Mouse (Mus musculus) MEL (cell line): ENCODE measurements at regions not wholly inside any gene's neighbourhood (a gene's known extent, or its start where the extent isn't known, plus 50 kb on each side); places are given as distances from the start of the nearest gene placed in this dataset.

ENCODE experiments used
- CHD2 ChIP-seq: IDR thresholded peaks from 2 replicates; pipeline ENCODE4 v1.6.1; 2011; ENCODE audit warnings: low read length, improper control_type of control experiment
- CTCF ChIP-seq, 3 experiments: IDR thresholded peaks in 2 of 3; conservative IDR thresholded peaks in 1 of 3; 2 replicates each; pipeline ENCODE4 v1.5.1; 2011 to 2012; ENCODE audit warnings: low read length in 3 of 3, low read depth in 2 of 3, mild to moderate bottlenecking in 2 of 3, improper control_type of control experiment in 1 of 3, inconsistent platforms in 1 of 3, mixed read lengths in 1 of 3, moderate library complexity in 1 of 3; ENCODE audit not compliant: control insufficient read depth in 1 of 3, insufficient read depth in 1 of 3, poor library complexity in 1 of 3, severe bottlenecking in 1 of 3
- E2F4 ChIP-seq: IDR thresholded peaks from 2 replicates; pipeline ENCODE4 v1.6.1; 2011; ENCODE audit warnings: low read depth, low read length, improper control_type of control experiment, borderline replicate concordance
- EP300 ChIP-seq, 2 experiments: IDR thresholded peaks; 2 replicates each; pipeline ENCODE4 v1.6.1; 2011; ENCODE audit warnings: improper control_type of control experiment in 2 of 2, low read length in 2 of 2, low read depth in 1 of 2, mild to moderate bottlenecking in 1 of 2
- HCFC1 ChIP-seq: IDR thresholded peaks from 2 replicates; pipeline ENCODE4 v1.6.1; 2012; ENCODE audit warnings: low read depth, mild to moderate bottlenecking, inconsistent platforms, low read length, improper control_type of control experiment, moderate library complexity
- NRF1 ChIP-seq: IDR thresholded peaks from 2 replicates; pipeline ENCODE4 v1.6.1; 2014; ENCODE audit warnings: low read depth, mild to moderate bottlenecking, inconsistent platforms, low read length, improper control_type of control experiment, moderate library complexity; ENCODE audit not compliant: poor library complexity, insufficient read depth, severe bottlenecking
- SIN3A ChIP-seq: IDR thresholded peaks from 2 replicates; pipeline ENCODE4 v1.6.1; 2012; ENCODE audit warnings: low read length, improper control_type of control experiment, inconsistent platforms
- USF2 ChIP-seq, 2 experiments: IDR thresholded peaks; 2 replicates each; pipeline ENCODE4 v1.6.1; 2011 to 2012; ENCODE audit warnings: improper control_type of control experiment in 2 of 2, low read length in 2 of 2, borderline replicate concordance in 1 of 2, inconsistent platforms in 1 of 2, low read depth in 1 of 2, mild to moderate bottlenecking in 1 of 2; ENCODE audit not compliant: insufficient read depth in 1 of 2
- ZC3H11A ChIP-seq: IDR thresholded peaks from 2 replicates; pipeline ENCODE4 v1.6.1; 2012; ENCODE audit warnings: low read depth, mild to moderate bottlenecking, inconsistent platforms, low read length, improper control_type of control experiment

GRCm38 (mm10) chr2:166489041-166489872 lies 224.4 kb downstream of the Prex1 start:
- TF ChIP-seq E2F4 (no peak), CTCF (IDR thresholded peaks at IDR 0.05 in 2 of 3, conservative IDR thresholded peaks at IDR 0.05 in 1 of 3; ENCODE audit: control insufficient read depth in 1 of 3, insufficient read depth in 1 of 3, low read depth in 2 of 3, low read length in 3 of 3, poor library complexity in 1 of 3, severe bottlenecking in 1 of 3) (no peak), EP300 (IDR thresholded peaks at IDR 0.05; ENCODE audit: low read depth in 1 of 2, low read length in 2 of 2) (no peak), ZC3H11A (no peak), USF2 (IDR thresholded peaks at IDR 0.05; ENCODE audit: borderline replicate concordance in 1 of 2, insufficient read depth in 1 of 2, low read depth in 1 of 2, low read length in 2 of 2) (no peak), NRF1 (no peak), SIN3A (no peak), HCFC1 (no peak), CHD2 (no peak)
